Mouse (Mus musculus) colon, adult 2 months (tissue): ENCODE results near the gene 1700028P14Rik. TPM values are rescaled to one million over a fixed set of nuclear protein-coding genes. Genes with fewer than 3 reads are reported as not detected.

Experiments
- polyA plus RNA-seq: library from polyadenylated mRNA; depleted of rRNA; stranded (reverse); fragments of >200 nt; gene quantifications from 2 replicates; pipeline ENCODE4 v1.2.3, GENCODE M21; 2012; rRNA removed

The 1700028P14Rik gene
- not detected in 2 replicates for polyA plus RNA-seq

DNA sequence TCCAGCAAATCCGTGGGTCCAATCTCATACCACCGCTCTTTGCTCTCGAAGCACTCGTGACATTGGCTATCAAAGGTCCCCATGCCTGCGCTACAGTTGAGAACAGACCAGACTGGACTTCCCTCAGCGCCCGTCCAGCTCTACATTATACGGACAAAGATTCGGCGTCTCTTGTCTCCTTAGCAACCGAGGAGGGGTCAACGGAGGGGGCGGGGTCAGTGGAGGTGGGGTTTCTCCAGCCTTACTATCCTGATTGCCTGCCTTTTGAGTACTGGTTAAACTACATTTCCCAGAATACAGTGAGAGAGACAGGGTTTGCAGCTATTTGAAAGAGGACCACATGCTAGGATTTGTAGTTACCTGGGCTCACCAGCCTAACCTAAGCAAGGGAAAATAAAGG, at the start of gene 1700028P14Rik:
TSS of gene 1700028P14Rik (minus strand) at position 169 of the 400 bp plus-strand sequence.

DNA sequence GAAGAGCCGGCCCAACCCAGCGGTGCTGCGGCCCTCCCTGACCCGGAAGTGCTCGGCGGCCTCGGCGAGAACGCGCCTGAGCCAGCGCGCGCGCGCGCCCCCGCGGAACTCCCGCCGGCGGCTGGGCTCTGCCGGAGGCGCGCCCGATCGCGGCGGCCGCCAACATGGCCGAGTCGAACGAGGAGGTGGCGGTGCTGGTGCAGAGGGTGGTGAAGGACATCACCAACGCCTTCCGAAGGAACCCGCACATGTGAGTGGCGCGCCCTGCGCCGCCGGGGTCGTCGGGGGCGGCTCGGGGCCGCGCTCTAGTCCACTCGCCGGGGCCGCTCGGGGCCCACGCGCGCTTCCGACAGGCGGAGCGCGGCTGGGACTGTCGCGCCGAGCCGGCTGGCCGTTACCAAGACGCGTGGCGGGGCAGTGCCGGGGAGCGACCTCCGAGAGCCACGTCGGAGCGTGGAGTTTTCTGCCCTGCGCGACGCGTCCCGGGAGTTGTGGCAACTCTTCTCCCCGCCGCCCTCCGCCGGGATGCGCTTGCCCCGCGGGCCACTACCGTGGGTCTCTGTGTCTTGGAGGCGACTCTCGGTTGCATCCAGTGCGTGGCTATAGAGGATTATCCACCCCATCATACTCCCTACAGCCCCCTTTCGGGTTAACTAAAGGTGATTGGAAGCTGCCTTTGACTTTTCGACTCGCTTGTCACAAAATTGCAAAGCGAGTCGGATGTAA, 34.8 kb upstream of the 1700028P14Rik start, which contains the start of gene Ptar1:
TSS of gene Ptar1 (plus strand) at position 134 of the 726 bp plus-strand sequence.

Other genes starting within 250 kb of the 1700028P14Rik start
- 6.3 and 8.9 TPM in 2 replicates for gene Mamdc2, start 204.4 kb downstream of the 1700028P14Rik start, polyA plus RNA-seq
- gene Ptar1, start 34.6 kb upstream of the 1700028P14Rik start, polyA plus RNA-seq = 1.0 and 1.2 TPM in 2 replicates
- gene Apba1, start 106.1 kb upstream of the 1700028P14Rik start, polyA plus RNA-seq = 3.0 and 3.1 TPM in 2 replicates